Mouse (Mus musculus): ENCODE measurements around the gene Spon1. TPM values are rescaled to one million over a fixed set of nuclear protein-coding genes. Genes with fewer than 3 reads are reported as not detected.

The Spon1 gene
- polyA plus RNA-seq, 1 experiment from 2014 or later: 19.8 TPM

DNA sequence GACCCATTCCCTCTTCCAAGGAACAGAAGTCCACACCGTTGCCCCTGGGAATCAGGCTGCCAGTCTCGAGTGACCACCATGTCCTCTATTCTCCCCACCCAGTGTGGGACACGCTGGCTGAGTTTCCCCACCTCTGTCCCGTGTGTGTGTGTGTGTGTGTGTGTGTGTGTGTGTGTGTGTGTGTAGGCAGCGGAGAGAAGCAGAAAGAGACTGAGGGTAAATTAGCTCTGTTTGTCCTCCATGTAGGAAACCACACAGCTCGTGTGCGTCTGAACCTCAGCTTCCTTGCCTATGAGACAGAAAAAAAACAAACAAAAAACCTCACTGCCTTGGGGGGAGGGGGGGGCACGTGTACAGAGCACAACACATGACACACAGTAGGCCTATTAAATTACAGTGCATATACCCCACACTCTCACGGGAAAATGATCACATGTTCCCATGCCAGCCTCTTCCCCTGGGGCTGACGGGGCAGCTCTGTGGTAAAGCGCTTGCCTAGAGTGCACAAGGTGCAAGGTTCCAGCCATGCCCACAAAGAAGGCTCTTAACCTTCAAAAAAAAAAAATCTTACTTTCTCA is 303.2 kb downstream of the Spon1 start:
- H3K27me3 ChIP-seq (ENCODE audit: control insufficient read depth, insufficient read depth, low read length): no peaks in the 10 kb centered on the region
- H3K4me3 ChIP-seq (ENCODE audit: low read depth, low read length): no peak overlapping the region
- H3K27ac ChIP-seq (ENCODE audit: low read length): no peak overlapping the region
- no peak overlapping the region for H3K9ac ChIP-seq (replicated peaks; ENCODE audit: low read depth, low read length)
- H3K36me3 ChIP-seq (ENCODE audit: control insufficient read depth, insufficient read depth, low read length): no peaks in the 10 kb centered on the region
- no peak for ATAC-seq (ENCODE audit: insufficient number of reproducible peaks, insufficient read depth, low FRiP score, low read depth)
- H3K9me3 ChIP-seq (ENCODE audit: control insufficient read depth, low read depth, low read length): no peaks in the 10 kb centered on the region
- 75% methylated on average over 11 of the region's 11 CpGs for WGBS
- H3K4me1 ChIP-seq (ENCODE audit: control insufficient read depth, insufficient read depth, low read length): peaks cover 26% of the 10 kb centered on the region; the same call in 1 of the 2 replicates
- no peak overlapping the region for H3K4me2 ChIP-seq (replicated peaks; ENCODE audit: low read depth, low read length)

DNA sequence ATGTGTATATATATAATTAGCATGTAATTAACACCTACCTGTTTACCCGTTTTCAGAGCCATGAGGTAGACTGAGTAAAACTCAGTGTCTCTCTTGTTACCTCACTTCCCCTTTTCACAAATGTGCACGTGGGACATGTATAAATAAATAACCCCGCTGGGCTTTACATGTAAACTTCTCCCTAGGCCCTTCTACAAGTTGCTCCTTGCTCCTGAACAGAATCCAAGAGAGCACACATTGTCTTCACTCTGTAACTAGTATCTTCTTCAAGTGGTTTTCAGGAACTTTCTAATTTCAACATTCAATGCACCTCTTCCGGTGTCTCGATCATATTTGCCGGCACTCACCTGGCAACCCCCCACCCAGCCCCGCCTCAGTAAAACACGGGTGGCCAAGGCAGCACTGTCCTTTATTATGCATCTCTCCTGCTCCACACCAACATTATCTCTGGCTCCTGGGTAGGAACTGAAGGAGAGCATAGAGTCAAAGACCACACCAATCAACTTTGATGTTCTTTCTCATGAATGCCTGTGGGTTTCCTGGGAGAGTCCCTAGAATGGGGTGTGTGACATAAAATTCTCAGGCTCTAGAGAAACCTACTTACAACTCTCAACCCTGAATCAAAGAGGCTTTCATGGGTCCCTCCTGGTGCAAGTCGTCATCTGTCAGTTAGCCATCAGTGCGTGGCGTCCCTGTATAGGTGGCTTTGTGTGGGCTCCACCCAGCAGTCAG is 304.1 kb downstream of the Spon1 start:
- no peak overlapping the region for H3K9ac ChIP-seq (replicated peaks; ENCODE audit: low read depth, low read length)
- no peak for ATAC-seq (ENCODE audit: insufficient number of reproducible peaks, insufficient read depth, low FRiP score, low read depth)
- H3K4me2 ChIP-seq (replicated peaks; ENCODE audit: low read depth, low read length): no peak overlapping the region
- H3K9me3 ChIP-seq (ENCODE audit: control insufficient read depth, low read depth, low read length): no peaks in the 10 kb centered on the region
- H3K27me3 ChIP-seq (ENCODE audit: control insufficient read depth, insufficient read depth, low read length): no peaks in the 10 kb centered on the region
- H3K27ac ChIP-seq (ENCODE audit: low read length): no peak overlapping the region
- H3K4me3 ChIP-seq (ENCODE audit: low read depth, low read length): no peak overlapping the region
- WGBS: 73% methylated on average over 11 of the region's 11 CpGs
- no peaks in the 10 kb centered on the region for H3K36me3 ChIP-seq (ENCODE audit: control insufficient read depth, insufficient read depth, low read length)
- H3K4me1 ChIP-seq (ENCODE audit: control insufficient read depth, insufficient read depth, low read length): peaks cover 26% of the 10 kb centered on the region; the same call in 1 of the 2 replicates

DNA sequence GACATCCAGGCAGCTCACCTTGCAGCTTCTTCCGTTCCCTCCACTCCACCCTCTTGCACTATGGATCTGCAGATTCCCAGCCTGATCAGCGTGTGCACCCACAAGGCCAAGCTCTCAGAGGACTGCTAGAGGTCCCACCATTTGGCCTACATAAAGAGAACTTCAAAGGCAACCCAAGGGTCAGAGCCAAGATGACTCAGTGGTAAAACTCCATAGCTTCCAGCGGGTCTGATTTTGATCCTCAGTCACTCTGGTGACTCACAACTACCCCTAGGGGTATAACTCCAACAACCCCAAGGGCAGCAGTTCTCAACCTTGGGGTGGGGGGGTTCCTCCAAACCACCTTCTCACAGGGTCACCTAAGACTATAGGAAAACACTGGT is 304.7 kb downstream of the Spon1 start:
- no peak overlapping the region for H3K4me2 ChIP-seq (replicated peaks; ENCODE audit: low read depth, low read length)
- no peak overlapping the region for H3K9ac ChIP-seq (replicated peaks; ENCODE audit: low read depth, low read length)
- H3K27ac ChIP-seq (ENCODE audit: low read length): no peak overlapping the region
- 84% methylated on average over 3 of the region's 3 CpGs for WGBS
- H3K4me3 ChIP-seq (ENCODE audit: low read depth, low read length): no peak overlapping the region
- no peaks in the 10 kb centered on the region for H3K9me3 ChIP-seq (ENCODE audit: control insufficient read depth, low read depth, low read length)
- no peaks in the 10 kb centered on the region for H3K27me3 ChIP-seq (ENCODE audit: control insufficient read depth, insufficient read depth, low read length)
- no peaks in the 10 kb centered on the region for H3K36me3 ChIP-seq (ENCODE audit: control insufficient read depth, insufficient read depth, low read length)
- H3K4me1 ChIP-seq (ENCODE audit: control insufficient read depth, insufficient read depth, low read length): peaks cover 23% of the 10 kb centered on the region; the same call in 1 of the 2 replicates
- no peak for ATAC-seq (ENCODE audit: insufficient number of reproducible peaks, insufficient read depth, low FRiP score, low read depth)

DNA sequence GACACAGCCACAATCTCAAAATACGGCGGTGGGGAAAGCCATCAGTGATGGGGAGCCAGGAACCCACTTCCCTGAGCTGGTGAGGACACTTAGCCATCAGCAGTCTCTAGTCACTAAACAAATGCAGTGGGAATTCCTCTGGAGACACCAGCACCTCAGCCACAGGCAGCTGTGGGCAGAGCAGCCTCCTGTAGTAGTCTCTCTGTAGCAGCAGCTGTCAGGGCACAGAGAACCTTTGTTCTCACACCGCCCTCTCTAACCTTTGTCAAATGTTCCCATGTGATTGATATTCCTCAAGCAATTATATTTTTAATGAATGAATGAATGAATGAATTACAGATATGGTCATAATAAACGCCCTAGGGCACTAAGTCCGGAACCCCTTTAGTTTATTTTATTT is 305.6 kb downstream of the Spon1 start:
- H3K27me3 ChIP-seq (ENCODE audit: control insufficient read depth, insufficient read depth, low read length): no peaks in the 10 kb centered on the region
- no peak overlapping the region for H3K4me3 ChIP-seq (ENCODE audit: low read depth, low read length)
- 76% methylated on average over 5 of the region's 5 CpGs for WGBS
- no peak overlapping the region for H3K27ac ChIP-seq (ENCODE audit: low read length)
- H3K36me3 ChIP-seq (ENCODE audit: control insufficient read depth, insufficient read depth, low read length): no peaks in the 10 kb centered on the region
- H3K4me1 ChIP-seq (ENCODE audit: control insufficient read depth, insufficient read depth, low read length): peaks cover 21% of the 10 kb centered on the region; the same call in 1 of the 2 replicates
- no peaks in the 10 kb centered on the region for H3K9me3 ChIP-seq (ENCODE audit: control insufficient read depth, low read depth, low read length)
- no peak overlapping the region for H3K4me2 ChIP-seq (replicated peaks; ENCODE audit: low read depth, low read length)
- no peak overlapping the region for H3K9ac ChIP-seq (replicated peaks; ENCODE audit: low read depth, low read length)
- ATAC-seq (ENCODE audit: insufficient number of reproducible peaks, insufficient read depth, low FRiP score, low read depth): no peak

DNA sequence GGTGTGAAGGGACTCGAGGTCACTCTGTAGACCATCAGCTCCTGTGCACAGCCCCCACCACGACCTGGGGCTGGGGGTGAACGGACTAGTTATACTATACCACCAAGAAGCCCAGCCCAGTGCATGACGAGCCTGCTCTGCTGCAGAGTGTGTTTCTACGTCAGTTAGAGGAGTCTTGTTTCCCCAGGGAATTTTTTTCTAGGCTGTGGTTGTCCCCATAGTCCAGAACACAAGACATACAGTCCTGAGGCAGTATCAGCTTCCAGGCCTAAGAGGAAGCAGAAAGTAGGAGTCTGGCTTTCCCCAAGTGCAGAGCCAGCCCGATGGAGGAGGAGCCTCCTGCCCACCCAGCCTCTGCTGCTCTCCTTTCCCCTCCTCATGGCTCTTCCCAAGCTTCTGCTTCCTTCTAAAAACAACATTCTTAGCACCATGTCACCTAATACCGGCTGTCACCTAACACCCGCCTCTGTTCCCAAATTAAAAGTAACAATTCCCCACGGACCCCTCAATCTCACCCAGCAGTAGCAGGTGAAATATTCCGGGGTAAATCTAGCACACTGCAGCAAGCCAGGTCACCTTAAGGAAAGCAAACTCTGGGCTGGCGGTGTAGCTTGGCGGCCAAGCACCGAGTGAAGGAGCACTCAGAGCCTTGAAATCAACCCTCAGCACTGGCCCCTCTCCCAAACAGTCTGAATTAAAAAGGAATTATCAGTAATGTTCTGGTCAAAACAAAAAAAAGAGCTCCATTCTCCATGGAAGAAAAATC is 306.2 kb downstream of the Spon1 start:
- Histone ChIP-seq H3K9ac (replicated peaks; ENCODE audit: low read depth, low read length) (no peak overlapping the region), H3K9me3 (ENCODE audit: control insufficient read depth, low read depth, low read length) (no peaks in the 10 kb centered on the region), H3K4me1 (ENCODE audit: control insufficient read depth, insufficient read depth, low read length) (peaks cover 21% of the 10 kb centered on the region; the same call in 1 of the 2 replicates), H3K27me3 (ENCODE audit: control insufficient read depth, insufficient read depth, low read length) (no peaks in the 10 kb centered on the region), H3K4me3 (ENCODE audit: low read depth, low read length) (no peak overlapping the region), H3K36me3 (ENCODE audit: control insufficient read depth, insufficient read depth, low read length) (no peaks in the 10 kb centered on the region), H3K4me2 (replicated peaks; ENCODE audit: low read depth, low read length) (0 out of 2 replicates have a peak overlapping the region, but pooled peaks have one; percentile 1), H3K27ac (ENCODE audit: low read length) (peak overlapping the region; percentile 44; the same call in 1 of the 2 replicates)
- ATAC-seq (ENCODE audit: insufficient number of reproducible peaks, insufficient read depth, low FRiP score, low read depth): 0 out of 2 replicates have a peak, but pooled peaks have one; percentile 59
- WGBS: 15% methylated on average over 13 of the region's 13 CpGs

DNA sequence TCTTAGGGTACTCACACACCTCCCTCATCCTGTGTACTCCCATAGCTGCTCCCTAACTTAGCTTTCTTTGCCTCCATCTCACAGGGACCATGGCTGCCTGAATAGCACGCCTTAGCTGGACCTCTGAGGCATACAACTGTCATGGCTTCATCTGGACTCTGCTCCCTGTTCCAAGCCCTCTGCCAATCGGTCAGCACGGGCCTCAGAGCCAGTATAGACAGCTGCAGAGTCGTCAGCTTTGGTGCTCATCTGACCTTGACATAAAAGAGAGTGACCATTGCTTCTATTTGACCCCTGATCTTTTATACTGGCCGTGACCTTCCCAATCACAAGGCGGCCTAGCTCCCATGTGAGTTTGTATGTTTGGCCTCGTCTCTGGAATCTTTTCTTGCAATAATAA is 308.3 kb downstream of the Spon1 start:
- Histone ChIP-seq H3K9me3 (ENCODE audit: control insufficient read depth, low read depth, low read length) (no peaks in the 10 kb centered on the region), H3K36me3 (ENCODE audit: control insufficient read depth, insufficient read depth, low read length) (no peaks in the 10 kb centered on the region), H3K27ac (ENCODE audit: low read length) (no peak overlapping the region), H3K4me1 (ENCODE audit: control insufficient read depth, insufficient read depth, low read length) (peaks cover 21% of the 10 kb centered on the region; the same call in 1 of the 2 replicates), H3K9ac (replicated peaks; ENCODE audit: low read depth, low read length) (no peak overlapping the region), H3K4me3 (ENCODE audit: low read depth, low read length) (no peak overlapping the region), H3K27me3 (ENCODE audit: control insufficient read depth, insufficient read depth, low read length) (no peaks in the 10 kb centered on the region), H3K4me2 (replicated peaks; ENCODE audit: low read depth, low read length) (no peak overlapping the region)
- ATAC-seq (ENCODE audit: insufficient number of reproducible peaks, insufficient read depth, low FRiP score, low read depth): no peak
- 73% methylated on average over 7 of the region's 7 CpGs for WGBS

DNA sequence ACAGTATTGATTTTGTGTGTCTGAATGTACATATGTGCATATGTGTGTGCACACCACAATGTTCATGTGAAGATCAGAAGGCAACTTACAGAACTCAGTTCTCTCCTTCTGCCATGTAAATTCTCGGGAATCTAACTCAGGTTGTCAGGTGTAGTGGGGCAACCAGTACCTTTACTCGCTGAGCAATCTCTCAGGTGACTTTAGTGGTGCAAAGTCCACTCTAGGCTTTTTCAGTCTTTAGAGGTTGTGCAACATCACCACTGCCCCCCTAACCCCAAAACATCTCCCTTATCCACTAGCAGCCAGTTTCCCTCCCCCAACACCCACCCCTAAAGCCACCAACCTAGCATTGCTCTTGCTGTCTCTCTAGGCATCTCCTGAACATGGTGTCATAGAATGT is 308.8 kb downstream of the Spon1 start:
- Histone ChIP-seq H3K4me2 (replicated peaks; ENCODE audit: low read depth, low read length) (no peak overlapping the region), H3K36me3 (ENCODE audit: control insufficient read depth, insufficient read depth, low read length) (no peaks in the 10 kb centered on the region), H3K9ac (replicated peaks; ENCODE audit: low read depth, low read length) (no peak overlapping the region), H3K4me1 (ENCODE audit: control insufficient read depth, insufficient read depth, low read length) (peaks cover 21% of the 10 kb centered on the region; the same call in 1 of the 2 replicates), H3K27ac (ENCODE audit: low read length) (no peak overlapping the region), H3K27me3 (ENCODE audit: control insufficient read depth, insufficient read depth, low read length) (no peaks in the 10 kb centered on the region), H3K4me3 (ENCODE audit: low read depth, low read length) (no peak overlapping the region), H3K9me3 (ENCODE audit: control insufficient read depth, low read depth, low read length) (no peaks in the 10 kb centered on the region)
- ATAC-seq (ENCODE audit: insufficient number of reproducible peaks, insufficient read depth, low FRiP score, low read depth): no peak
- WGBS: 83% methylated on average over 2 of the region's 2 CpGs

DNA sequence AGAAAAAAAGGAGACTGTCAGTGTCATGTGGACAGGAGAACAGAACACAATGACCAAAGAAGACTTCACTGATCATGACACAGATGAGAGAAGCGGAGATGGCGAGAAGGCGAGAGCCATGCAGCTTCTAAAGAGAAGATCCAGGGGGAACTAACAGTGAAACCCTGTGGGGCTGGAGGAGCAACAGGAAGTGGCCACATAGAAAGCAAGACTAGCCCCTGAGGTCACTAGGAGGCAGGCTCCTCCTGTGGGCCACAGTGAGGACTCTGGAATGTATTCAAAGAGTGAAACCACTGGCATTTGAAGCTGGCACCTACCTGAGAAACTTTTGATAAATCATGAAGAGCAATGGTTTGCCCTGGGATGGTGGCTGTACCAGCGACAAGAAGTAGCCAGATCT is 313.5 kb downstream of the Spon1 start:
- Histone ChIP-seq H3K4me2 (replicated peaks; ENCODE audit: low read depth, low read length) (no peak overlapping the region), H3K9ac (replicated peaks; ENCODE audit: low read depth, low read length) (no peak overlapping the region), H3K27me3 (ENCODE audit: control insufficient read depth, insufficient read depth, low read length) (no peaks in the 10 kb centered on the region), H3K4me3 (ENCODE audit: low read depth, low read length) (no peak overlapping the region), H3K27ac (ENCODE audit: low read length) (no peak overlapping the region), H3K4me1 (ENCODE audit: control insufficient read depth, insufficient read depth, low read length) (no peaks in the 10 kb centered on the region), H3K36me3 (ENCODE audit: control insufficient read depth, insufficient read depth, low read length) (no peaks in the 10 kb centered on the region), H3K9me3 (ENCODE audit: control insufficient read depth, low read depth, low read length) (no peaks in the 10 kb centered on the region)
- WGBS: 96% methylated on average over 4 of the region's 4 CpGs
- no peak for ATAC-seq (ENCODE audit: insufficient number of reproducible peaks, insufficient read depth, low FRiP score, low read depth)

All from stomach, embryonic 14.5 days (tissue).